Mouse (Mus musculus) adipocyte (in vitro differentiated cells): Measurements from ENCODE around the gene Bcl2l11.
"Not testable (repeated sequence)": the region's sequence is repeated elsewhere in the genome, so short reads cannot be mapped to it uniquely, and the experiment has no call there.

ENCODE experiments used
- DNase-seq: peaks from one replicate; pipeline ENCODE4 v3.0.0-alpha.2; 2016; ENCODE audit warnings: low spot score

The Bcl2l11 gene

DNA sequence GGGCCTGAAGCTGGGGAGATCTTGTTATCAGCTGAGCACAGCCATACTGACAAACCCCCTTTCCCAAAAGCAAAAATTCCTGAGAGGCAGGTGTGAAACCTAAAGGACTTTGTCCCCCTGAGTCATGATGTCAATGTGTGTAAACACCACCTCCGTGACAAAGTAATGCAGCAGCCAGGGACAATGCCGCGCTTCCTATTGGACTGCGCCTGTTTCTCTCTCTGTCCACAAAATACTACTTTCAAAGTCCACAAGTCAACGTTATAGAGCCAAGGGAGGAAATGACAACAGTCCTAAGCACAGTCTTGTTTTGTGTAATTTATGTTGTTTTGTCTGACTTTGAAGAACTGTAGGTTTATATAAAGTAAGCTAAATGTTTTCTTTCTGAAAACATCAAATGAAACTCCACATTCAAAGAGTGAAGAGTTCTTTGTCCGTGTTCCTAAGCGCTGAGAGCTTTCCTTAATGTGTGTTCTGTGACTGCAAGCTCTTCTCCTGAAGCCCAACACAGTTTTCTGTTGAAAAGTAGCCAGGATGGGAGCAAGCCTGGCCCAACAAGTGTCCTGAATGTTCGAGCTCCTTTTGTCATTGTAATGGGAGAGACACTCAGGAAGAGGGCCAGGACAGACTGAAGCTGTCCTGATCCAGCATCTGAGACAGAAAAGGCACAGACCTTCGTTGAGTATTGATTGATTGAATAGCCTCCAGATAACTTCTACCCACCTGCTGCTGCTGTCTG, 48.9 kb downstream of the Bcl2l11 start:
- DNase-seq, result no peak

DNA sequence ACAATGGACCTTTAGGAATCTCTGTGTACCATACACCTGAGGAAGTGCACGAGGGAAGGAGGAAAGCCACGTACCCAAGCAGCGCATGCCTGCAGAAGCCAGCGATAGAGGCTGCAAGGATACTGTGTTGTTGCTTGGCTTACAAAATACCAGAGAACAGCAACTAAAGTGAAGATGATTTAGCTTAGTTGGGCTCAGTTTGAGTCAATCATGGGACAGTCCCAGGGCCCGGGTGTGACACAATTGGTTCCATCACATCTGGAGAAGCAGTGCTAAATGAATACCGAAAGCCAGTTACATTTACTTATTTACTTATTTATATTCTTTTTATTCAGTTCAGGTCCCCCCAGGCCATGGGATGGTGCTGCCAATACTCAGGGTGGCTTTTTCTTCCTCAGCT, 49.8 kb downstream of the Bcl2l11 start:
- DNase-seq, result no peak

DNA sequence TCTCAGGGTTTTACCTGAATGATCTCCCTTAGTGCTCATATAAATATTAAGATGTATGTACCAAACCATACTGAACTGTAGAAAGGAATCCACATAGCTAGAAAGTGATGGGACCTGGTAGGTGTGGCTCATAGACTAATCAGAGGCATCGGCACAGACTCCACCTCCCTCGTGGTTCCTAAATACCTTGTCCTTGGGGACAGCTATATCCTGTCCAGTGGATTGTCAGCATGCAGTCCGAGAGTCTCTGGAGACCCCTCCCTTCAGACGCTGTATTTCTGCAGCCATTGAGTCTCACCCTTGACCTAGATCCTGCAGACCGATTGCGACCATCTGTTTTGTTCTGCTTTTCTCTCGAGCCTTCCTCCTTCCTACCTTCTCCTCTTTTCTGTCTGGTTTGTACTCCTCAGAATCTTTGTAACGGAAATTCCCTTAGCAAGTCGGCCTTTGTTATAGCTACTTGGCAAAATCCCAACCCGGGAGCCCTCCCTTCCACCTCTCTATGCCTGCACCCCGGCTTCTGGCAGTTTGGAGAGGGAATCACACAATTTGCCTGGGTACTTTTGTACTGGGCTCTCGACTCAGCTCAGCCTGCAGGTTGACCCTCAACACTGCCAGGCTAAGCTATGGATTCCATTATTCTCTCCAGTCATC, 50.7 kb downstream of the Bcl2l11 start:
- no peak for DNase-seq

DNA sequence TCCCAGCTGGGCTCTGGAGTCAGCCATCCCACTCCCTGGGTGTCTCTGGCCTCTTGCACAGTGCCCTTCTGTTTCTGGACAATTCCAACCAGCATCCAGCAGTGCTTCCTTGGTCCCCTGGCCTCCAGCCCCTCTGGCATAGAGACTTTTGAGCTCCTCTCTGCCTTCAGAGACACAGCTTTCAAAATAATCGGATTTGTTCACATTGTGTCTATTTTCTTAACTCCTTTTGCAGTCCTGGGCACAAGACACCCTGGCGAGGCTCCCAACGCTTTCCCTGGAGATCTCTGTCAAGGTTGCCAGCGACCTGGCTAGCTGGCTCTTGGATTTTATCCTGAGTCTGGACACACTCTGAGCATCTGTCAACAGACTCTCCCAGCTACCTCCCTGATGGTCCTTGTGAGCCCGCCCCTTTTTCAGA, 51.4 kb downstream of the Bcl2l11 start:
- peak; percentile 75 for DNase-seq

DNA sequence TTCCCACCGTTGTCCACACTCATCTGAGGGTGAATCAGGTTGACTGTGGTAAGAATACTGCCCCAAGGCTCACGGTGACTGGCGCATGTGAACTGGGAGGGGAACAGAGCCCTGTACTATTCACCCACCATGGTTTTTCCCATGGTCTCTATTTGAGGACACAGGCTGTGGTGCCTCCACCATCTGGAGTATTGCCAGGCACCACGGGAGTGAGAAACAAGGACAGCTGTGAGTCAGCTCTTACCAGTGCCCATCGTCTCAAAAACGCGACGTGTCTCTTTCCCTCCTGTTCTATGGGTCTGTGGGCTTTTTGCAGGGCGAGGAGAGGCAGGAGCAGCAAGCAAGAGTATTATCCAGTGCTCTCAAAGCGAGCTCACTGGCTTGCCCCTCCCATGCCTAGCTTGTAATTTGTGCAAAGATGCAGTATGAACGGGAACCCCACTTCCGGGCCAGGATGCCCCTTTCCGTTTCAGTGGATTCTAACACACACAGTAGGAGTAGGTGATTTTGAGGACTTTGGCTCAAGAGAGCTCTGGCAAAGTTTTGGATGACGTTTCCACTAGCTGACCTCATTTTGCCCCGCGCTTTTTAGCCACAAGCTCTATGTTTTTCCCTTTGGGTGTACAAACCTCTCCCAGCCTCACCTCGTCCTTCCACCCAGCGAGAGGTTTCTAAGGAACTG, 53.4 kb downstream of the Bcl2l11 start:
- no peak for DNase-seq

DNA sequence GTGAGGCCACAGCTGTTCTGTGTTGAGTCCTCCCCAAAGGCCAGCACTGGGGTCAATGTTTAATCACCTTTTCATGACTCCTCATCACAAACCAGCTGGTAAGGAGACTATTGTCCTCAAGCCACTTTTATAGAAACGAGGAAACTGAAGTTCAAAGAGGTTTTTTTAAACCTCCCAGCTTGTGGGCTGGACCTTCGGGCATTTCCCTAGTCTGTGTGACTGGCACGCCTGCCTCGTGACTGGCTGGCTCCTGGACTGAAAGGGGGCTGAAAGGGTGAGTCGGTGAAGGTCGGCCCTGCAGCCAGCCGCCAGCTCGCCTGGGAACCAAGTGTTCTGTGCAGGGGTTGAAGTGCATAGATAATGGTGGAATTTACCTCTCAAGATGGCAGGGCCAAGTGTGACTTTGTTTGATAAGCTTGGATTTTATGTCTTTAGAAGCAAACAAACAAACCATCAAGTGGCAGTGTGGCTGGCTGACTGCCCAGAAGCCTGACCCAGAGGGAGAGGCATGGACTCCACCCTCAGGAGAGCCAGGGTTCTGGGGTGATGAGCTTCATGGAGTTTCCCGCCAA, 54.1 kb downstream of the Bcl2l11 start:
- peak; percentile 38 for DNase-seq

DNA sequence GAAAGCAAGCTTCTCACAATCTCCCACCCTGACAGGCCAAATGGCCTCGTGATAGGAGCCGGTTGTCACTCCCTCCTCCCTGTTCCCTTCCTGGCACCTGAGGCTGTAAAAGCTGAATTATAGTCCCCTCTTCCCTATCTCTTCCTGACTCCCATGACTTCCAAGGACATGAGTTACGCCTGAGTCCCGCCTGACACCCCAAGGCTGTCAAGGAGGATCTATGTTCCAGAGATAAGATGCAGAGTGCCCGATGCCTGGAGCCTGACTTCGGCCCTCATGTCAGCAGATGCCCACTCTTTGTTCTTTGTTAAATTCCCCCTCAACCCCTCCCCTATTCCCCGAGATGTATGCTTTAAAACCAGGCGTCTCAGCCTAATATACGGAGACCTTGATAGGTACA, 56.3 kb downstream of the Bcl2l11 start:
- not testable (repeated sequence) for DNase-seq

DNA sequence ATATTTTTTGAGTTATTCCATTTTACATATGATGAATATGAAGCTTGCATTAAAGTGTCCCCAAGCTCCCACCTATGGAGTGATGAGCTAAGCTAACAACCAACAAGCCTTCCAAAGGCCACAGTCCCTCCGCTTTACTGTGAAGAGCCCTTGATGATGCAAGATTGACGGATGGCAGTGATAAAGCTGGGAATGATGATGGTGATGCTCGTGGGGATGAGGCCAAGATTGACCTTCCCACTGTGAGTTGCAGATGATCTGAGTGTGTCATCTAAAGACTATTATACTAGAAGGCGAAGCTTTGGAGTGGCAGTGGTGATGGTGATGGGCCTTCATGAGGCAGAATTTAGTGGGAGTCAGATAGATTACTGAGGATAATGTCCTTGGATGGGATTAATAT, 56.9 kb downstream of the Bcl2l11 start:
- DNase-seq, result no peak

DNA sequence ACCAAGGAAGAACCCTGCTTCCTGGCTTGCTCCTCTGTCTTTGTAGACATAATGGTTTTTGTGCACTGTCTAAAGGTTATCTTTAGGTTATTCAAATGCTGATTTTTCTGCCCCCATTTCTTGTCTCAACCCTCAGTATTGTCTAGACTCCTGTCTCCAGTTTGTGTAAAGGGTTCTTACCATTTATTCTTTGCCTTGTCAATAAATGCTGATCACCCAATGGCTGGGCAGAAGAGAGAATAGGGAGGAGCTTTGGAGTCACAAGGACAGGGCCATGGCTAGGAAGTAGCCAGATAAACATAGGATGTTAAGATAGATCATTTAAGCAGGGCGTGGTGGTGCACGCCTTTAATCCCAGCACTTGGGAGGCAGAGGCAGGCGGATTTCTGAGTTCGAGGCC, 57.9 kb downstream of the Bcl2l11 start:
- DNase-seq, result no peak

DNA sequence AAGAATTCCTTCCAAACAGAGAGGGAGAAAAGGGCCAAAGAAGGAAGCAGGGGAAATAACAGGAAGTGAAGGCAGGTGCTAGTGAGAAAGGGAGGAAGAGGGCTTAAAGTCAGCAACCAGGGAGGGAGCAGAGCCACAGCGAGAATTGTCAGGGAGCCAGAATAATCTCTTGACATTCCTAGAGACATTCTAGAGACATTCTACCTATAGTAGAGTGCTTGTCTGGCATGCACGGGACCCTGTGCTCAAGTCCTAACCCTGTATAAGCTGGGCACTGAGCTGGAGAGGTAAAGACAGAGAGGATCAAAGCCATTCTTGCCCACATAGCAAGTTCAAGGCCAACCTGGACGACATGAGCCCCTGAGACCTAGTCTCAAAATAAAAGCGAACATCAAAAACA, 60.1 kb downstream of the Bcl2l11 start:
- no peak for DNase-seq

DNA sequence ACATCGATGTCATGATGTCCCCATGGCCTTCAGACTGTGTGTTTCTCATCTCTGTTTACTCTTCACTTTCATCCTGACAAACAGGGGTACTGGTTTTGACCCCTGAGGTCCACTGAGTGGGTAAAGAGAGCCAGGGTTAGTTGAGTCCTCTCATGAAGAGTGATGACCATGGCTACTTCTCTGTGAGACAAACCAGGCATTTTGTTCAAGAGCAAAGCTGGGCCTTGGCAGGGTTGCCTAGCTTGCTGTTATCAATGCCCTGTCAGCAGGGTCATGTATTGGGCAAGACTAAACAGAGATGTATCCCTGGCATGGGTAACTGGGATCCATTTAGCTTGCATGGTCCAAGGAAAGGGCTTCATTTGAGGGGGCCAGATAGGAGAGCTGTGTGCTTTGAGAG, 61.4 kb downstream of the Bcl2l11 start:
- no peak for DNase-seq

DNA sequence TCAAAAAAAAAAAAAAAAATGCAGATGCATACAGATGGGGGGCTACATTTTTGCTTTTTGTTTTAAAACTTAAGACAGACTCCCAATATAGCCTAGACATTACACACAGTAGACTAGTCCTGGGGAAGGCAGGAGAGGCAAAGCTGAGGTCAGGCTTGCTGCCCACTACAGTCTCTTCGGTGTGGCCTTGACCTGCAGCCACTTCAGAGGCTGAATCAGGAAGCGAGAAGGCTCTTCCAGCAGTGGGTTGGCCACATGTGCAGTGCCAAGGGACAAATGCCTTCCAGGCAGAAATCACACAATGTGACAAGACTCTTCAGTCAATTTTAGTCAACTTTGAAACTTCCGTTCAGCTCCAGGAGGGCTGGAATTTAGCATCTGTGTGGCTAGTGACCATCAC, 62.6 kb downstream of the Bcl2l11 start:
- no peak for DNase-seq

DNA sequence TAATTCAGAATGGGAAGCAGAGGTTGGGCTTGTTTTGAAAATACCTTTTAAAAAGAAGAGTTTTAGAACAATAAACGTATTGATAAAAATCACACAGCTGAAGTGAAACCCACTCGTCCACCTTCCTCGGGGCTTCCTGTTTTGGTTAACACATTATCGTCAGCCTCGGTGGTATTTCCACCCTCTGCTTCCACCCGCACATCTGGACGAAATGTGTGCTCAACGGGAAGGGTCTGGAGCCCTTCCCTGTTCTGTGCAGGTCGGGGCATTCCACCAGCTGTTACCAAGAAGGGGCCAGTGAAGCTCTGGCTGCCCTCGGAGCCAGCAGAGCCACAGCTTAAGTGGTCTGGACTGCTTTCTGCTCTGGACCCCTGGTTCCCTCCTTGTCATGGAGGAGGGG, 63.9 kb downstream of the Bcl2l11 start:
- DNase-seq, result no peak

DNA sequence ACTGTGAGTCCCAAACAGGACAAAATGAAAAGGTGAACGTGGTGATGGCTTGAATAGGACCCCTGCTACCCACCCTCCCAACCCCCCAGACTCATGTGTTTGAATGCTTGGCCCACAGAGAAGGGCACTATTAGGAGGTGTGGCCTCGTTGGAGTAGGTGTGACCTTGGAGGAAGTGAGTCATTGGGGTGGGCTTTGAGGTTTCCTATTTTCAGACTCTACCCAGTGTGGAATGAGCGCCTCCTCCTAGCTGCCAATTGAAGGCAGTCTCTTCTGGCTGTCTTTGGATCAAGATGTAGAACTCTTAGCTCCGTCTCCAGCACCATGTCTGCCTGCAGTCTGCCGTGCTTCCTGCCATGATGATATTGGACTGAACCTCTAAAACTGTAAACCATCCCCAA, 64.4 kb downstream of the Bcl2l11 start:
- no peak for DNase-seq

DNA sequence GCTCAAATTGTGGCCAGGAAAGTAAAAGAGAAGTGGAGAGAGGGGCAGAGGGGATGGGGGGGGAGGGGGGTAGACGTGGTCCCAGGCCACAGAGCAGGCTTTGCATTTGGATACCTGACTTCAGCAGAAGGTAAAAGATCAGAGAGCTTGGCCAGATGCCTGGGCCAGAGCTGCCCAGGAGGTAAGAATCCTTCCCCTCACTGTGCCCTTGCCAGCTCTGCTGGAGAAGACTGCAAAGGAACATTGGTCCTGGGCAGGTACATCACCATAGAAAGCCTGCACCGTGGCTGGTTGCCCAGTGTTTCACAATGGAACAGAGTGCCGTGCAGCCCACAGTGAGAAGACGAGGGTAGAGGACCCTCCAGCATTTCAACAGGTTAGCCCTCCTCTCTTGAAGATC, 67.6 kb downstream of the Bcl2l11 start:
- DNase-seq, result no peak

DNA sequence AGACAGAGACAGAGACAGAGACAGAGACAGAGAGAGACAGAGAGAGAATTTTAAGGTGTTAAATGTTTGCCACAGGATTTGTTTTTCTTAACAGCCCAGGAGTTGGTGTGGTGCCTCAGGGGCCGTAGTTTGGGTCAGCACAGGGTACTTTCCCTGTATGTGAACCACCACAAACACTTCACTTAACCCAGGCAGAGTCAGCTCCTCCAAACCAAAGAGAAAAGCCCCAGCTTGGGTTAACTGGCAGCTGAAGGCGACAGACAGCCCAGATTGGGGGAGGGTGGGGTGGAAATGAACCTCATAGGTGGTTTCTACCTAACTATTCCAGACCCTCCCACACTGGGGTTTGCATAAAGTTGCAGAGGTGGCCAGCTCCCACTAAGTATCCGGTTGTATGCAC, 71.5 kb downstream of the Bcl2l11 start:
- DNase-seq, result no peak

DNA sequence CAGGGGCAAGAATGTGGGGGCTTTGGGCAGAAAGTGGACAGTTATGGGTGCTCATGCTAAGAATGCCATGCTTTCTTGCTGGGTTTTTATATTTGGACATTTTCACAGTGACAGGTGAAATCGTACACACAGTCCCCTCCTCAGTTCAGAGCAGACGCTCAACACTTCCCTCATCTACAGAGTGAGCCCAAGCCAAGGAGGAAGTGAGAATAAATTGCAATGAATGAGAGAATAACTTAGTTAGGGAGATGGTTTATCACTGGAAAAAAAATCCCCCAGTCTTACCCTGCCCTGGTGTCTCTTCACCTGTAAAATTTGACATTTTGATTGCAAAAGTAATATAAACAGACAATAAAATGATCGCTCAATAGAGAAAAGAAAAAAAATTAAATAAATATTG, 77.3 kb downstream of the Bcl2l11 start:
- no peak for DNase-seq

DNA sequence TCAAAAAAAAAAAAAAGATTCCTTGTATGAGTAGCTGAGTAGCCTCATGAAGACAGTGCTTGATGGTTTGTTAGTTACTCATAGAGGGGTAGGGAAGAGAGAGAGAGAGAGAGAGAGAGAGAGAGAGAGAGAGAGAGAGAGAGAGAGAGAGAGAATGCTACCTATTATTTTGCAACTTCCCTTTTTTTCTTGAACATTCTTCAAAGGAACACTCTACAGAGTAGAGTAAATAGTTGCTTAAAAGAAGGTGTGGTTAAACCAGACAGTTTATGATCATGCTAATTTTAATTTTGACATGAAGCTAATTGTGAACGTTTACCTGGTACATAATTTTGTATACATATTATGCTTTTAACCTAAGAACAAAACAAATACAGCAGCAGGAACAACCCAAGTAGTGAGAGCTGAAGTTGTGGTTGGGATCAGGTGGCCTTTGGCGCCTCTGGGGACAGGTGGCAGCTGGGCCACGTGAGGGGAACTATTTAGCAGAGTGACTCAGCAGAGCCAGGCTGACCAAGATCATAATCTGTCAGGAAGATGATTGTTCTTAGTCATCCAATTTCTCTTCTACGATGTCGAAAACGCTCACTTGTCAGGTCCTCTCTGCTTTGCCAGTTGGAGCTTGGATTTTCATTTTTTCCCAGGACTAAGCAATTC, 78.0 kb downstream of the Bcl2l11 start:
- DNase-seq, result no peak

DNA sequence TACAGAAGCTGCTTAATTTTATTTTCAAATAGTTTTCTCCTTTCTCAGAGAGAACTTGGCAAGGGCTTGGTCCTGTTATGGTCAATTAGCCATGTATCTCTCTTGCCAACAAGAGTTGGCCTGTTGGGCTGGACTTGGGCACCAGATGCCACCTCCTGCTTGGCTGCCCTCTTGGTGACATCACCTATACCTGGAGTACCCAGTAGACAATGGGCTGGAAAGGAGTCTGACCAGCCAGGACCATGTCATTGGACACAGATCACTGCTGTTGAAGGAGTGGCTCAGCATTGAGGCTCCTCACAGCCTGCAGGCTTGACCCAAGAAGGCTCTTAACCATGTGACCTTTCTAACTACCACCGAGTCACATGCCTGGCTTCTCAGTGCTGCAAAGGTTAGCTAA, 82.7 kb downstream of the Bcl2l11 start:
- DNase-seq, result peak; percentile 37

DNA sequence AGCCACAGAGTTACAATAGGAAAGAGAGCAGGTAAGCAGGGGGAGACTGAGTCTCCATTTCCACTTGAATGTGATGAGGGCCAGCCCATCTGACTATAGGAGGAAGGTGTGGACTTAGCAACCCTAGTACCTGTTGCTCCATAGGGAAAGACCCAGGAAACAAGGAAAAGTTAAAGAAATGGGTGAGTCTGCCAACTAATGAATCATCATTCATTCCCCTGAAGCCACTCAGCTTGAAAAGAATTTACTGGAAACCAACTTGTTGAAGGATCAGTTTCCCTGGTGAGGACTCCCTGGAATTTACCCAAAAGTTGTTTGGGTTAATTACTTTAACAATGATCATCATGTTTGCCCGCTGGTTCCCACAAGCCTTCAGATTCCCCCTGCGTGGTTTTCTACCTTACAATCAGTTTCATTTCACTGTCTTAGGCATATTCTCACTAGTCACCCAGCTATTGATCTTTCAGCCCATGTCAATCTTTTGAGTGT, 84.0 kb downstream of the Bcl2l11 start:
- no peak for DNase-seq

DNA sequence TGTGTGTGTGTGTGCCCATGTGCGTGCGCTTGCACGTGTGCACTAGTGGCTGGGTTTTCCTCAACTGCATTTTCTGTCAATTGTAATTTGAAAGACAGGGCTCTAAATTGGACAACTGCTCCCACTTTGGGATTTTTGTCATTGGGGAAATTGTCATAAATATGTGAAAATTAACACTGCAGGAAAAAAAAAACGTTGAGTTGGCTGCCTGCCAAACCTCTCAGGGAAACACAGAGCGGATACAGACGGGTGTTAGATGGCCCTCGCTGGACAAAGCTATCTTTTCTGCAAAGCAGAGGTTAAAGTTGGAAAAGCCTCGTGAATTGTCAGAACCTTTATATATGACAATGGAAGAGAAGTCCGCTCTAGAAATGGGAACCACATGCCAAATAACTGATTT, 84.5 kb downstream of the Bcl2l11 start:
- DNase-seq, result peak; percentile 33
